Mouse (Mus musculus): ENCODE measurements around the gene Neb.

DNA sequence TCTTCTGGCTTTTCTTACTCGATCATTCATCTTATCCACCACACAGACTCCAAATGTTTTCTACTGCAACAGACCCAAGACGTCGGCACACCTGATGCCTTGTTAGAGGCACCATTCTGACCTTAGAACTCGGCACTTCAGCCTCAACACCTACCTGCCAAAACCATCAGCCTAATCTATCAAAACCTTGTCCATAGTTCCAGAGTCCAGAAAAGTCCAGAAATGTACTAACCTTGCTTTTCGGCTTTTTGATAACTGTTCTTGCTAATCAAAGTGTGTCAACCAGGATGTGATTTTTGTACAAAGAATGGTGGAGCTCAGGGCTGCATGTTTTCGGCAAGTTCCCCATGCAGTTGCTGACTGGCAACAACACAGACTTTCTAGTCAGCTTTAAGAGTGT is 3.6 kb downstream of the Neb start:
- no peak for TF ChIP-seq CTCF (IDR thresholded peaks at IDR 0.05)
- no peak for TF ChIP-seq EP300 (IDR thresholded peaks at IDR 0.05)
